Mouse (Mus musculus) myocyte (in vitro differentiated cells): ENCODE measurements at regions not wholly inside any gene's neighbourhood (a gene's known extent, or its start where the extent isn't known, plus 50 kb on each side); places are given as distances from the start of the nearest gene placed in this dataset.

ENCODE experiments used
- H3K27me3 ChIP-seq: one replicate; pipeline ENCODE4 v1.6.1; 2011; ENCODE audit not compliant: control insufficient read depth, insufficient read depth, insufficient read length
- H3K36me3 ChIP-seq: one replicate; pipeline ENCODE4 v1.6.1; 2011; ENCODE audit not compliant: control insufficient read depth, insufficient read depth
- H3K4me2 ChIP-seq: one replicate; pipeline ENCODE4 v1.6.1; 2011; ENCODE audit warnings: low read depth, control low read depth
- H3K4me3 ChIP-seq: one replicate; pipeline ENCODE4 v1.5.1; 2011; ENCODE audit warnings: mild to moderate bottlenecking, control low read depth, moderate library complexity
- H3K79me2 ChIP-seq: one replicate; pipeline ENCODE4 v1.6.1; 2011; ENCODE audit not compliant: control insufficient read depth, insufficient read depth
- H3ac ChIP-seq: one replicate; pipeline ENCODE4 v1.6.1; 2011; ENCODE audit not compliant: control insufficient read depth, insufficient read length
- CEBPB ChIP-seq: IDR thresholded peaks from 2 replicates; pipeline ENCODE4 v1.6.1; 2011; ENCODE audit warnings: mild to moderate bottlenecking, moderate library complexity; ENCODE audit not compliant: poor library complexity, insufficient read depth, severe bottlenecking
- E2F4 ChIP-seq: IDR thresholded peaks from one replicate; pipeline ENCODE4 v1.6.1; 2011; ENCODE audit warnings: mild to moderate bottlenecking, control low read depth, moderate library complexity; ENCODE audit not compliant: insufficient read depth
- MAX ChIP-seq: IDR thresholded peaks from one replicate; pipeline ENCODE4 v1.6.1; 2011; ENCODE audit warnings: low read depth, mild to moderate bottlenecking, control low read depth
- MYOD1 ChIP-seq, 3 experiments: IDR thresholded peaks; one replicate each; pipeline ENCODE4 v1.6.1; 2011; ENCODE audit warnings: control low read depth in 2 of 3, low read depth in 2 of 3, mild to moderate bottlenecking in 2 of 3, moderate library complexity in 1 of 3; ENCODE audit not compliant: insufficient read length in 2 of 3, control insufficient read depth in 1 of 3
- MYOG ChIP-seq, 3 experiments: IDR thresholded peaks; one replicate each; pipeline ENCODE4 v1.6.1; 2011; ENCODE audit warnings: control low read depth in 2 of 3, low read depth in 2 of 3, mild to moderate bottlenecking in 2 of 3; ENCODE audit not compliant: insufficient read length in 2 of 3, control insufficient read depth in 1 of 3, insufficient read depth in 1 of 3
- POLR2A ChIP-seq: IDR thresholded peaks from one replicate; pipeline ENCODE4 v1.6.1; 2011; ENCODE audit warnings: low read depth, mild to moderate bottlenecking, control low read depth, moderate library complexity; ENCODE audit not compliant: insufficient read length
- POLR2AphosphoS2 ChIP-seq: IDR thresholded peaks from one replicate; pipeline ENCODE4 v1.6.1; 2011; ENCODE audit warnings: low read depth, control low read depth; ENCODE audit not compliant: insufficient read length
- REST ChIP-seq: IDR thresholded peaks from one replicate; pipeline ENCODE4 v1.6.1; 2011; ENCODE audit warnings: mild to moderate bottlenecking, control low read depth, moderate library complexity; ENCODE audit not compliant: insufficient read depth, insufficient read length
- SRF ChIP-seq: IDR thresholded peaks from one replicate; pipeline ENCODE4 v1.6.1; 2011; ENCODE audit warnings: low read depth; ENCODE audit not compliant: control insufficient read depth, insufficient read length
- TCF12 ChIP-seq: IDR thresholded peaks from one replicate; pipeline ENCODE4 v1.6.1; 2011; ENCODE audit warnings: mild to moderate bottlenecking, control low read depth; ENCODE audit not compliant: poor library complexity, insufficient read depth, severe bottlenecking
- TCF3 ChIP-seq: IDR thresholded peaks from one replicate; pipeline ENCODE4 v1.6.1; 2011; ENCODE audit warnings: low read depth, control low read depth; ENCODE audit not compliant: insufficient read length
- USF1 ChIP-seq: IDR thresholded peaks from one replicate; pipeline ENCODE4 v1.6.1; 2011; ENCODE audit warnings: low read depth, mild to moderate bottlenecking, control low read depth, moderate library complexity

- TF ChIP-seq POLR2A (no peak), E2F4 (no peak), TCF3 (no peak), MYOD1 (IDR thresholded peaks at IDR 0.05; ENCODE audit: control insufficient read depth in 1 of 3, insufficient read length in 2 of 3, low read depth in 2 of 3) (no peak), REST (no peak), USF1 (no peak), POLR2AphosphoS2 (no peak), SRF (no peak), CEBPB (no peak), MYOG (IDR thresholded peaks at IDR 0.05; ENCODE audit: control insufficient read depth in 1 of 3, insufficient read depth in 1 of 3, insufficient read length in 2 of 3, low read depth in 2 of 3) (no peak), TCF12 (no peak), MAX (no peak)
- H3K36me3 ChIP-seq = no peaks in the 10 kb centered on the region
- no peak overlapping the region for H3K4me3 ChIP-seq
Observed at GRCm38 (mm10) chr17:75772861-75773260, 221.1 kb upstream of the Fam98a start.

GRCm38 (mm10) chr17:75768654-75769053 is 216.9 kb upstream of the Fam98a start:
- TF ChIP-seq USF1 = no peak
- no peak for TF ChIP-seq MYOG (IDR thresholded peaks at IDR 0.05; ENCODE audit: control insufficient read depth in 1 of 3, insufficient read depth in 1 of 3, insufficient read length in 2 of 3, low read depth in 2 of 3)
- TF ChIP-seq POLR2AphosphoS2 = no peak
- TF ChIP-seq MAX = no peak
- TF ChIP-seq MYOD1 (IDR thresholded peaks at IDR 0.05; ENCODE audit: control insufficient read depth in 1 of 3, insufficient read length in 2 of 3, low read depth in 2 of 3) = no peak
- TF ChIP-seq TCF3 = no peak
- TF ChIP-seq POLR2A = no peak
- no peak for TF ChIP-seq SRF
- H3K79me2 ChIP-seq = no peaks in the 10 kb centered on the region
- H3K4me3 ChIP-seq = no peak overlapping the region
- no peaks in the 10 kb centered on the region for H3K27me3 ChIP-seq
- no peak overlapping the region for H3K4me2 ChIP-seq
- H3K36me3 ChIP-seq = no peaks in the 10 kb centered on the region
- no peak overlapping the region for H3ac ChIP-seq

More at GRCm38 (mm10) chr17:75772861-75773260, 221.1 kb upstream of the Fam98a start:
- Histone ChIP-seq H3K4me2 (no peak overlapping the region), H3K27me3 (no peaks in the 10 kb centered on the region), H3K79me2 (no peaks in the 10 kb centered on the region), H3ac (no peak overlapping the region)

- Histone ChIP-seq H3K27me3 (no peaks in the 10 kb centered on the region), H3K79me2 (no peaks in the 10 kb centered on the region), H3K36me3 (no peaks in the 10 kb centered on the region), H3K4me3 (no peak overlapping the region), H3ac (no peak overlapping the region), H3K4me2 (no peak overlapping the region)
- TF ChIP-seq TCF3 = no peak
- no peak for TF ChIP-seq CEBPB
- no peak for TF ChIP-seq USF1
- no peak for TF ChIP-seq REST
- no peak for TF ChIP-seq TCF12
Observed at GRCm38 (mm10) chr17:75763391-75763790, 211.6 kb upstream of the Fam98a start.

GRCm38 (mm10) chr17:75756487-75756886 is 204.7 kb upstream of the Fam98a start:
- no peak overlapping the region for H3K4me2 ChIP-seq
- H3K27me3 ChIP-seq = no peaks in the 10 kb centered on the region
- TF ChIP-seq MYOD1 (IDR thresholded peaks at IDR 0.05; ENCODE audit: control insufficient read depth in 1 of 3, insufficient read length in 2 of 3, low read depth in 2 of 3) (peak in 2 of 3 experiments; percentile 34 to 50), REST (no peak)

GRCm38 (mm10) chr17:75716458-75716857 is 164.7 kb upstream of the Fam98a start:
- Histone ChIP-seq H3K4me3 (no peak overlapping the region), H3K27me3 (no peaks in the 10 kb centered on the region), H3K79me2 (no peaks in the 10 kb centered on the region), H3K36me3 (no peaks in the 10 kb centered on the region), H3ac (no peak overlapping the region), H3K4me2 (no peak overlapping the region)
- TF ChIP-seq SRF (no peak), USF1 (no peak), E2F4 (no peak), TCF12 (no peak), MYOD1 (IDR thresholded peaks at IDR 0.05; ENCODE audit: control insufficient read depth in 1 of 3, insufficient read length in 2 of 3, low read depth in 2 of 3) (no peak), CEBPB (no peak), POLR2A (no peak), MAX (no peak), MYOG (IDR thresholded peaks at IDR 0.05; ENCODE audit: control insufficient read depth in 1 of 3, insufficient read depth in 1 of 3, insufficient read length in 2 of 3, low read depth in 2 of 3) (no peak), TCF3 (no peak), POLR2AphosphoS2 (no peak), REST (no peak)

More at GRCm38 (mm10) chr17:75756487-75756886, 204.7 kb upstream of the Fam98a start:
- Histone ChIP-seq H3ac (no peak overlapping the region), H3K79me2 (no peaks in the 10 kb centered on the region), H3K4me3 (no peak overlapping the region), H3K36me3 (no peaks in the 10 kb centered on the region)

GRCm38 (mm10) chr17:75714578-75714977 is 162.8 kb upstream of the Fam98a start:
- Histone ChIP-seq H3K27me3 (no peaks in the 10 kb centered on the region), H3K79me2 (no peaks in the 10 kb centered on the region), H3K4me3 (no peak overlapping the region), H3K4me2 (no peak overlapping the region), H3K36me3 (no peaks in the 10 kb centered on the region), H3ac (no peak overlapping the region)
- no peak for TF ChIP-seq TCF3
- TF ChIP-seq MAX = no peak
- TF ChIP-seq POLR2A = no peak
- TF ChIP-seq MYOG (IDR thresholded peaks at IDR 0.05; ENCODE audit: control insufficient read depth in 1 of 3, insufficient read depth in 1 of 3, insufficient read length in 2 of 3, low read depth in 2 of 3) = no peak
- TF ChIP-seq CEBPB = no peak
- TF ChIP-seq SRF = no peak
- no peak for TF ChIP-seq USF1
- no peak for TF ChIP-seq POLR2AphosphoS2
- TF ChIP-seq REST = no peak
- TF ChIP-seq E2F4 = no peak
- no peak for TF ChIP-seq TCF12
- no peak for TF ChIP-seq MYOD1 (IDR thresholded peaks at IDR 0.05; ENCODE audit: control insufficient read depth in 1 of 3, insufficient read length in 2 of 3, low read depth in 2 of 3)
